Comparison of ENCODE assay signal across 7 mouse cellular contexts in genomic region chr6:29609111-29610019, GRCm38 (mm10). TPM values are rescaled to one million over a fixed set of nuclear protein-coding genes. Genes with fewer than 3 reads are reported as not detected.
DNase-seq lines count a peak whose midpoint lies in the region; ATAC-seq lines count a peak whose summit lies in the region.

Gene Tnpo3 (minus strand): TSS chr6:29609887.

- H3K36me3 ChIP-seq in intestine, embryonic 15.5 days, result no peaks in the 10 kb centered on the region
- no peaks in the 10 kb centered on the region for H3K36me3 ChIP-seq in midbrain, embryonic 10.5 days

- peak; percentile 95 for DNase-seq in adrenal gland, adult 2 months
- peak; percentile 84 for DNase-seq in embryo, embryonic 11.5 days (ENCODE audit: low read depth, low spot score)
- peak; percentile 88 to 93 for DNase-seq in gastrocnemius, postnatal 36 days
- peak; percentile 91 to 96 for DNase-seq in left cerebral cortex, postnatal 25 days (ENCODE audit: low spot score in 2 of 2)
- peak; percentile 92 for DNase-seq in midbrain, embryonic 10.5 days (ENCODE audit: low spot score)
- DNase-seq in right cerebral cortex, postnatal 4 days, result peak; percentile 88

- no peaks in the 10 kb centered on the region for H3K27me3 ChIP-seq in intestine, embryonic 15.5 days (replicated peaks)
- H3K27me3 ChIP-seq in midbrain, embryonic 10.5 days (ENCODE audit: low read depth, poor library complexity, severe bottlenecking), result no peaks in the 10 kb centered on the region

- H3K27ac ChIP-seq in intestine, embryonic 15.5 days, result peak within 1 kb of the TSS; percentile 91
- peak within 1 kb of the TSS; percentile 90 for H3K27ac ChIP-seq in midbrain, embryonic 10.5 days (replicated peaks)

- peak within 1 kb of the TSS; percentile 60 for H3K4me2 ChIP-seq in intestine, embryonic 15.5 days (replicated peaks)

- H3K9me3 ChIP-seq in intestine, embryonic 15.5 days, result no peaks in the 10 kb centered on the region
- H3K9me3 ChIP-seq in midbrain, embryonic 10.5 days (replicated peaks), result no peaks in the 10 kb centered on the region; the same call in 1 of the 2 replicates

- intact Hi-C loops in gastrocnemius, postnatal 36 days (cut with DNase I), result no loop called here
- intact Hi-C loops in left cerebral cortex, postnatal 25 days (cut with DNase I), result no loop called here

- H3K4me3 ChIP-seq in intestine, embryonic 15.5 days (replicated peaks), result peak within 1 kb of the TSS; percentile 88
- H3K4me3 ChIP-seq in midbrain, embryonic 10.5 days, result peak within 1 kb of the TSS; percentile 99

- peak within 1 kb of the TSS; percentile 88 for H3K9ac ChIP-seq in intestine, embryonic 15.5 days

- WGBS in intestine, embryonic 15.5 days, result under 1% methylated on average over 67 of the region's 67 CpGs
- under 1% methylated on average over 67 of the region's 67 CpGs for WGBS in midbrain, embryonic 10.5 days

- H3K4me1 ChIP-seq in intestine, embryonic 15.5 days (replicated peaks), result 0 out of 2 replicates have a peak, but pooled peaks cover 4% of the 10 kb centered on the region
- peaks cover 21% of the 10 kb centered on the region for H3K4me1 ChIP-seq in midbrain, embryonic 10.5 days

- ATAC-seq in intestine, embryonic 15.5 days, result peak; percentile 99

RNA-seq across cellular contexts. Expression of gene Tnpo3, which starts in this region (rescaled TPM):
- total RNA-seq in adrenal gland, adult 2 months (2021), result 10 to 100 TPM; 46.3 to 62.8 TPM
- 58.6 and 66.8 TPM in 2 replicates for polyA plus RNA-seq in adrenal gland, adult 2 months (2012; rRNA removed)
- 10 to 100 TPM; 29.3 to 32.4 TPM for total RNA-seq in gastrocnemius, postnatal 36 days (2021)
- 72.6 and 78.8 TPM in 2 replicates for polyA plus RNA-seq in intestine, embryonic 15.5 days (2015; fragmentation: Nextera tagmentation; extraction: Ambion mirVana)
- total RNA-seq in left cerebral cortex, postnatal 25 days (2021), result 10 to 100 TPM; 68.5 to 69.5 TPM
- polyA plus RNA-seq in midbrain, embryonic 10.5 days (2016; fragmentation: Nextera tagmentation; extraction: Ambion mirVana), result 122 and 129 TPM in 2 replicates

Comparison
In these comparisons a context has a peak if more than half of its experiments do, and no peak if none do; other contexts are left out.
1. Peak in every context shown above with its lines: DNase-seq, ATAC-seq, H3K4me3 ChIP-seq and H3K27ac ChIP-seq.